9 mouse cellular contexts compared by ENCODE assay signal in the genomic region with DNA sequence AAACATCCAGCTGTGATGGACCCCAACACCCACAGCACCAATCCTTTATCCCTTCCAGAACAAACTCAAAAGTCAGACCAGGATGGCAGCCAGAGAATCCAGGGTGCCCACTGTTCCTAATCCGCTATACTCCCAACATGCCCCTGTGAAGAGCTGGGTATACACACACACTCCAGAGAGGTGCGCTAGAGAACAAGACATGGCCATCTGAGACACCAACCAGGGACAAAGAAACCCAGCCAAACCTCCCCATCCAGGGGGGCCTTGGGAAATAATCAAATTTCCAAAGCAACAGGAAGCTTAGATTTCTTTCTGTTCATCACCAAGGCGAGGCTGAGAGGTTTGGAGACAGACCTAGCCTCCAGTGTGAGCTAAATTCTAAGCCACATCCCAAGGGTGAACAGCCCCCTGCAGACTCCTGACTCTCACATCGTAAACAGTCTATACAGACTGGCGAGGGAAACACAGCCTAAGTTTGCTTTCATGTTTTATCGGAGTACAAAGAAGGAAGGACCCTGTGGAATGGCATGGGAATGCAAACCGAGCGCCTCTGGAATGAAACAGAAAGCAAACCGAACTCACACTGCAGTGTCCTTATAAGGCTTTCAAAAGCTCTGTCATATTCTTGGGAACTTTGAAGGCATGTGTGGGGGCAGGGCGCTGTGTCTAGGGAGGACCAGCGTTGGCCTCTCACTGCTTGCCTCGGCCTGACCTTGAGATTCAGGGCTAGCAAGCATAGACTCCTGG.
DNase-seq lines count a peak whose midpoint lies in the region; TF ChIP-seq lines count a peak whose summit lies in the region.
"Had no signal": no experiment of that assay in that cellular context is flagged by ENCODE, and none has a peak within 500 bp of the region (broad histone marks: within the 10 kb centered on the region; RNA-seq: fewer than 3 reads in every experiment).

No protein-coding gene starts in this region.

- intact Hi-C loops in heart, adult 2 months (cut with DNase I): loop anchor here (5.0 kb wide), 1 partner anchor 82 kb away; no protein-coding TSS in a partner anchor

- no peaks in the 10 kb centered on the region for H3K4me1 ChIP-seq in heart, adult 2 months (ENCODE audit: control insufficient read depth, insufficient read depth, low read length)

- H3K4me3 ChIP-seq in heart, adult 2 months: no peak overlapping the region
- H3K4me3 ChIP-seq: hindbrain, embryonic 15.5 days had no signal

- H3K27me3 ChIP-seq in heart, adult 2 months (ENCODE audit: control insufficient read depth, insufficient read depth, low read length): no peaks in the 10 kb centered on the region

- TF ChIP-seq CTCF in heart, adult 2 months (IDR thresholded peaks at IDR 0.05): peak; percentile 46

- TF ChIP-seq EP300 in heart, adult 2 months (IDR thresholded peaks at IDR 0.05; ENCODE audit: insufficient read depth, low read depth, low read length): no peak

- 27% methylated on average over 12 of the region's 12 CpGs for WGBS in heart, adult 2 months

- peak overlapping the region; percentile 34 for H3K9ac ChIP-seq in heart, adult 2 months (ENCODE audit: low read depth, low read length)
- H3K9ac ChIP-seq: hindbrain, embryonic 15.5 days had no signal

- peak overlapping the region; percentile 60 for H3K27ac ChIP-seq in heart, adult 2 months
- H3K27ac ChIP-seq: hindbrain, embryonic 15.5 days had no signal

- DNase-seq in right cerebral cortex, postnatal 4 days: peak; percentile 20
- no peak for DNase-seq in right cerebral cortex, adult 2 months (ENCODE audit: low spot score in 2 of 2)
- peak; percentile 56 to 64 for DNase-seq in heart, adult 2 months
- peak; percentile 28 for DNase-seq in kidney, adult 9 months
- DNase-seq in lung, postnatal 25 days (ENCODE audit: low spot score): peak; percentile 53
- DNase-seq in cerebellum, postnatal 36 days: no peak
- no peak for DNase-seq in thymus, postnatal 10 days (ENCODE audit: low spot score in 2 of 2)
- no peak for DNase-seq in right cerebral cortex, postnatal 14 days

- no peaks in the 10 kb centered on the region for H3K79me2 ChIP-seq in heart, adult 2 months (replicated peaks; ENCODE audit: control insufficient read depth, insufficient read depth, low read length)

- no peaks in the 10 kb centered on the region for H3K36me3 ChIP-seq in heart, adult 2 months (ENCODE audit: control insufficient read depth, insufficient read depth, low read length)
- H3K36me3 ChIP-seq: hindbrain, embryonic 15.5 days had no signal

- 0 out of 2 replicates have a peak, but pooled peaks have one; percentile 41 for TF ChIP-seq POLR2A in heart, adult 2 months (IDR thresholded peaks at IDR 0.05; ENCODE audit: insufficient read depth, low read depth, low read length)

Comparison
In these comparisons a context has a peak if more than half of its experiments do, and no peak if none do; other contexts are left out.
1. DNase-seq: peak in right cerebral cortex, postnatal 4 days (single experiment), heart, adult 2 months (2 of 2), kidney, adult 9 months (single experiment) and lung, postnatal 25 days (single experiment); none in right cerebral cortex, adult 2 months (0 of 2), cerebellum, postnatal 36 days (0 of 2), thymus, postnatal 10 days (0 of 2) and right cerebral cortex, postnatal 14 days (single experiment).